Mouse (Mus musculus) urinary bladder, postnatal 36 days (tissue): ENCODE data around the gene Kctd21.

Experiments
- DNase-seq, 2 experiments: peaks; one replicate each; pipeline ENCODE4 v3.0.0; 2022; ENCODE audit warnings: low spot score in 2 of 2, mixed read lengths in 1 of 2

Gene Kctd21

DNA sequence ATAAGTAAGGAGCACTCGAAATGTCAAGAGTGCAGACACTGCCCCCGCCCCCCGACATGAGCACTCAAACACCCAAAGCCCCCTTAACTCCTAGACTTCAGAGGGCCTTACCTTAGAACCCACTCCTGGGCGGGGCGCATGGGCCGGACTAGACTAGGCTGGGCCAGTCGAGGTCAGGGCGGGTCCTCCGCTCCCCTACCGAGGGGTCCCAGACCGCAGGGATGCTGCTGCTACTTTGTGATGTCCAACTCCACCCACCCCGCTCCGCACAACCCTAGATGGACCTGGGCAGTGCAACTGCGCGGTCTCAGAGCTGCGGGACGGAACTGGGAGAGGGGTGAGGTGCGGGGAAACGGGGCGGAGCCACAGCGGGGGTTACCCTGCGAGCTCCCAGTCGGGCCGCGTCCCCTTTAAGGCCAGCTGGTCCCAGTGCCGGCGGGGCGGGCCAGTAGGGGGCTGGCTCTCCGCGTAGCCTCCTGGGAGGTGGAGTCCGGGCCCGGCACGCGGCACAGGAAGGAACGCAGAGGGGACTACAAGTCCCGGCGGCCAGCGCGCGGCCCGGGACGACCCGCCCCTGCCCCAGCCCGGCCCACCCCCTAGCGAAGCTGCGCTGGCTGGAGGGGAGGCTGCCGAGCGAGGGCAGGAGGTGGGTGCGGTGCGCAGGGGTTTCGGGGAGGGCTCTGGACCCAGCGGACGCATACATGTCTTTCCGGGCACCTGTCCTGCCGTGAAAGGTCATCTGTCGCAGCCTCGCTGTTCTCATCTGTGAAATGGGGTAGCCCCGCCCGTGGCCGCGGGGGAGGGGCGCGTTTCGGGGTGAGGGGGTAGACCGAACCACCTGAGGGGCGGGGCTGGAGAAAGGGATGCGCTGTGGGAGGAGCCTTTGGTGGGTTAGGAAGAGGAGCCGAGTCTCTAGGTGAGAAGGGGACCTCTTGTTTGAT is at the start of gene Kctd21, which contains the start of gene Usp35:
Gene Kctd21, plus strand, starts transcription at position 602 of the 941 bp plus-strand sequence.
Gene Usp35, minus strand, starts transcription at position 295 of the 941 bp plus-strand sequence.
- peak; percentile 88 to 94 for DNase-seq

DNA sequence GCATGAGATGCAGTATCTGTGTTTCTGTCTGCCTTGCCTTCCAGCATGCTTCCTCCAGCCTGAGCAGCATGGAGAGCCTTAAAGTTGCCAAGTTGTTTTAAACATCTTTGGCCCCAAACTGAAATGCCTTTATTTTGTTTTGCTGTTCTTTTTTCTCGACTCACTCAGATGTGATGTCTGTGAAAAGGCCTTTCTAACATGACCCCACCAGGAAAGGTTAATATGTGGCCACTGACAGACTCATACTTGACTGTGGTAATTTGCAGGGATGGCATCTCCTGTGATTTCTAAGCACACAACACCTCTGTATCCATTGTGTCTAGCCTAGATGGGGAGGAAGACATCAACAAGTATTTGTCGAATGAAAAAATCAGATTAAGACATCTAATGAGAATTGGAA is 35.1 kb upstream of the Kctd21 start:
- DNase-seq, result no peak

DNA sequence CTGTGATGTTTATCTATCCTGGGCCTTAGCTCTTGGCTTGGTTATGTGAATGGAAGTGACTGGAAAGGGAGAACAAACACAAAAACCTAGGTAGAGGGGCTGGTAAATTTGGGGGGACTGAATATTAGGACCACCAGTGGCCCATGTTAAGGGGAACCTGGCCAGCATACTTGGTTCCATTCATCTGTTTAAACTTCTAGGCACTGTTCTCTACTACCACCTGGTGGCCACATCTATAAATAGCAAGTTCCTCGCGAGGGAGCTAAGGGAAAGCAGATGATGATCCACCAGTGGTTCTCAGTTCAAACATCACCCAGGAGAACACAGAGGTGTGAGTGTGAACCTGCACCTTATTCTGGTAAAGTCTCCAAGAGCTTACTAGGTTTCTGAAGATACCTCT is 34.7 kb upstream of the Kctd21 start:
- peak; percentile 37 to 48 for DNase-seq

DNA sequence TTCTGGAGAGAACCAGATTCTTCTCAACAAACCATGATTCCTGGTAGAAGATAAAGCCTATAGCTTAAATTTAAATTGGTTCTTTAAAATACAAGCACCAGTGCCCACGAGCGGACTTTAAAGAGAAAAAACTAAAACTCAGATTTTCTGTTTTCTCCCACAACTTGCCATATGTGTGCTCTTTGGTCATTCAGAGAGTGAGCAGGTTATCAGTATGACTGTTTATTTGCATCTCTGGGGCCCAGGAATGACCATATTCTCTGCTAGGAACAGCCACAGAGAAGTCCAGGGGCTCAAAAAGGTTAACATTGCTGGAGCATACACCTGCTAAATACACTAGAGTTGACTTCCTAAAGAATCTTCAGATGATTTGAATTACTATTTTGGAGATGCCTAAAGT is 33.8 kb upstream of the Kctd21 start:
- DNase-seq, result no peak

DNA sequence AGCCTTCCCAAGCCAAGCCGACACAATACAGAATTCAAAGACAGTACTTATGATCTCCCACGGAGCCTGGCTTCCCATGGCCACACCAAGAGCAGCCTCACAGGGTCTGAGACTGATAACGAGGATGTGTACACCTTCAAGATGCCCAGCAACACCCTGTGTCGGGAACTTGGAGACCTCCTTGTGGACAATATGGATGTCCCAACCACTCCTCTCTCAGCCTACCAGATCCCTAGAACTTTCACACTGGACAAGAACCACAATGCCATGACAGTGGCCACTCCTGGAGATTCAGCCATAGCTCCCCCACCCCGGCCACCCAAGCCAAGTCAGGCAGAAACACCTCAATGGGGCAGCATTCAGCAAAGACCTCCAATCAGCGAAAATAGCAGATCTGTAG is 33.2 kb upstream of the Kctd21 start:
- DNase-seq, result no peak

DNA sequence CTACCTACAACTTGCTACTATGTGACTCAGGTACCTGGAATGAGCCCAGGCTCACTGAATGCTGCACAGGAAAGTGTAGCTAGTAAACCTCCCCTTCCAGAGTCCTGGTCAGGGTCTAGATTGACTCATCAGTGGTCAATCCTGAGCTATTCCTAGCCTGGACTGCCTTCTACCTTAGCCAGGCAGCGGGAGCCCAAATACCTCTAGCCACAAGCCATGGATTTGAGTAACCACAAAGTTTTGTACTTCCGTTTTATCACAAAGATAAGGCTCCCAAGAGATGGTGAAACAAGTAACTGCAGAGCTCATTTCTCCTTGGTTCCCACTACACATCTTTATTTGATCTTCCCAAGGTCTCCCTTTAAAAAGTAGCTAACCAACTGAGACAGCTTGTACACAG is 31.2 kb upstream of the Kctd21 start:
- no peak for DNase-seq

DNA sequence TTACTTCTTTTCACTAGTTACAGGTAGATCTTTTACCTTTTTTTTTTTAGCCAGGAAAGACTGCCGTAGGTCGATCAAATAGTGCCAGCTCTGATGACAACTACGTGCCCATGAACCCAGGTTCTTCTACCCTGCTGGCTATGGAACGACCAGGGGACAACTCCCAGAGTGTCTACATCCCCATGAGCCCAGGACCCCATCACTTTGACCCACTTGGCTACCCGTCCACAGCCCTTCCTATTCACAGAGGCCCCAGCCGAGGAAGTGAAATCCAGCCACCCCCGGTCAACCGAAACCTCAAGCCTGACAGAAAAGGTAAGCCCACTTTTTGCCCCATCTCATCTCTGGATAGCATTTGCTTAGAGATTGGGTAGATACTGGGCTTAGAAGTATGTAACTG is 30.8 kb upstream of the Kctd21 start:
- DNase-seq, result no peak

DNA sequence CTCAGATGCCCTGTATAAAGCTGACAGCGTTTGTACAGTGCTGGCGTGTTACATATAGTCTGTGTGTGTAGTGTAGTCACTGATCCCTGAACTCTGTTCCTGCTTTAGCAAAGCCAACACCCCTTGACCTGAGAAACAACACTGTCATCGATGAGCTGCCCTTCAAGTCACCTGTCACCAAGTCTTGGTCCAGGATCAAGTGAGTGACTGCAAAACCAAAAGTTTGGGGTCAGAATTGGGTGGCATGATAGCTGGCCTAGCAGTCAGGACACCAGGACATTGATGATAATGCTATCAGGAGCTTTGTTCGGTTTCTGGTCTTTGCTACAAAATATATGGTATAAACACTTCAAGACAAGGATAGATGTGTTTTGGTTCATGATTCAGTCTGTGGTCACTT is 29.9 kb upstream of the Kctd21 start:
- no peak for DNase-seq

DNA sequence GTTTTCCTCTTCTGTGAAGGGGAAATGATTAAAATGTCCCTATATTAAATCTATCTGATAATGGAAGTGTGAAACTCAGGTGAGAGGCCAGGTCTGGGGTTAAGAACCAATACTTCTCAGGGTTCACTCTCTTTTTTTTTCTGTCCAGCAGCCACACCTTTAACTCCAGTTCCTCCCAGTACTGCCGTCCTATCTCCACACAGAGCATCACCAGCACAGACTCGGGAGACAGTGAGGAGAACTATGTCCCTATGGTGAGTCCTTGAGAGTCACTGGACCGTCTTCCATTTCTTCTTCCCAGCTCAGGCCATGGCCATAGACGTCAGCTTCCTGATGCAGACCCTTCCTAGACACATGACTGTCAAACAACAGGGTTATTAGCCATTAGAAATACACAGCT is 29.3 kb upstream of the Kctd21 start:
- DNase-seq, result no peak

DNA sequence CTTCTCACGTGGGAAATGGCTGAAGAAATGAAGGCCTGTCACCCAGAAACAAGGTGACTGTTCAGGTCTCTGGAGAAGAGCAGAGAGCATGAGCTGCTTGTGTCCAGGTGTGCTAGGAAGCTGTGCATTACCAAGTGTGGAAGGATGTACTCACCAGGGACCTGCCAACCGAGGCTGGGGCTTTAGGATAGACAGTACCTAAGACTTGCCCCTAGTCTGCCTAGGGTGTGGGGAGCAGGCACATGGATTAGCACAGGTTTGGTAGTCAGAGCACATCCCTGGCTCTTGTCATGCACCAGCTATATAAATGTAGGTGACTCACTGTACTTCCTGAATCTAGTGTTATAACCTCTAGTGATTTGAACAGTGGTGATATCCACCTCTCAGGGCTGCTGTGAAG is 28.5 kb upstream of the Kctd21 start:
- no peak for DNase-seq

DNA sequence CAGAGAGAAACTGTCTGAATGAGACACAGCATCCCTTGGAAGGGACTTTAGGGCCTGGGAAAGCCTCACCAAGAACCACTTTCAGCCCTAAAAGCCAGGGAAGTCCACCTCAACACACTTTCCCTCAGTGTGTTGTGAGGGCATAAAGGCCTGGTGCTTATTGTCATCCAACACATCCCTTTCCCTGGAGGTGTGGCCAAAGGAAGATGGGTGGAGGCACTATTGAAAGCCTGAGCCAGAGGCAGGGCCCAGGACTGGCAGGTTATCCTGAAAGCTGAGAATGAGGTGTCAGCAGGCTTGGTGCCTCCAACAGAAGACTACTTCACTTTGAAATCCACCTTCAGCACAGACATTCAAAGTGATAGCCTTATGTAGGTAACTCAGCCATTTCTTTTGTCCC is 27.7 kb upstream of the Kctd21 start:
- DNase-seq, result no peak

DNA sequence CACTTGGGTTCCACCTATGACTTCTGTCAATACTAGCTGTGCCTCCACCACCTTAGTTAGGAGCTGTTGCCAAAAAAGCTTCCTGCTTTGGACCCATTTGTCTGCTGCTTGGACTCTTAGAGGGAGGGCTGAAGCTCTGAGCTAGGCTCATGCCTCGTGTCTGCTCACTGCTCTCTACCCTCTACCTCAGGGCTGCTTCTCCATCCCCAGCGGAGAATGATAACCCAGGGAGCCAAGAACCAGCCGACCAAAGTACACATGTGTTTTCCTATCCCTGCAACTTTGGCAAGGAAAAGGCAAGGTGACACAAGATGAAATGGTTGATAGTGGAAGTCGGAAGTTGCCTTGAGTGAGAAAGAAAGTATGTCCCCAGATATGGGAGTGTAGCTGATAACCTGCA is 26.9 kb upstream of the Kctd21 start:
- no peak for DNase-seq

DNA sequence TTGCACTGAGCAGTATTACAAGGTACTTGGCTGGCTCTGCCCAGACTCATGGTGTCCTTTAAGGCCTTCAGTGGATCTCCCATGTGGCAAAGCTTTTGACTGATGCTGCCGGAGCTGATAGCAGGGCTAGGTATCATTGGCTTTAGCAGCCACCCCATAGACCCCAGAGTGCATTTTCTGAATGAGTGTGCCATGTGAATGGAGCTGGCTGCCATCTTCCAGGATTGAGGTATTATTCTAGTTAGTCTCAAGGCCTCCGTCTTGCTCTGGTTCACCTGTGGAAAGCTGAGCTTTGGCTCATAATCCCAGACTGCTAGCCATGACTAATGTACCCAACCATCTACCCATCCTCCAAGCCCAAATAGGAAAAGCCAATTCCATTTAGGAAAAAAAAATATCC is 25.3 kb upstream of the Kctd21 start:
- DNase-seq, result no peak

DNA sequence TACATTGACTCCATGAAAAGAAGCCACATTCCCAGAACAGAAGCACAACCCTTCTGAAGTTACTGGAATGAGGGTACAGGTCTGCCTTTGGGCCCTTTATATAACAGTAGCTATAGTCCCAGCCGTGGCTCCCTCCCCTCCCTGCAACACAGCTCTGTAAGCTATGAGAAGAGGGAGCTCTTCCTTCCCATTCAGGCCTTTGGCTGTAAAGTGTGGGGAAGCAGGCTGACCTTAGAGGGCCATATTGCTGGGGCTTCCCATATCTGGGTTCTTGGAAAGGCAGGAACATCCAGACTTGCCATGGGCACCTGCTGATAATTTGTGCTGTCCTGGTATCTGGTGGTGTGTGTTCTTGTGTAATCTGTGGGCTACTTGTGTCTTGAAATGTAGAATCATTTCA is 24.6 kb upstream of the Kctd21 start:
- no peak for DNase-seq

DNA sequence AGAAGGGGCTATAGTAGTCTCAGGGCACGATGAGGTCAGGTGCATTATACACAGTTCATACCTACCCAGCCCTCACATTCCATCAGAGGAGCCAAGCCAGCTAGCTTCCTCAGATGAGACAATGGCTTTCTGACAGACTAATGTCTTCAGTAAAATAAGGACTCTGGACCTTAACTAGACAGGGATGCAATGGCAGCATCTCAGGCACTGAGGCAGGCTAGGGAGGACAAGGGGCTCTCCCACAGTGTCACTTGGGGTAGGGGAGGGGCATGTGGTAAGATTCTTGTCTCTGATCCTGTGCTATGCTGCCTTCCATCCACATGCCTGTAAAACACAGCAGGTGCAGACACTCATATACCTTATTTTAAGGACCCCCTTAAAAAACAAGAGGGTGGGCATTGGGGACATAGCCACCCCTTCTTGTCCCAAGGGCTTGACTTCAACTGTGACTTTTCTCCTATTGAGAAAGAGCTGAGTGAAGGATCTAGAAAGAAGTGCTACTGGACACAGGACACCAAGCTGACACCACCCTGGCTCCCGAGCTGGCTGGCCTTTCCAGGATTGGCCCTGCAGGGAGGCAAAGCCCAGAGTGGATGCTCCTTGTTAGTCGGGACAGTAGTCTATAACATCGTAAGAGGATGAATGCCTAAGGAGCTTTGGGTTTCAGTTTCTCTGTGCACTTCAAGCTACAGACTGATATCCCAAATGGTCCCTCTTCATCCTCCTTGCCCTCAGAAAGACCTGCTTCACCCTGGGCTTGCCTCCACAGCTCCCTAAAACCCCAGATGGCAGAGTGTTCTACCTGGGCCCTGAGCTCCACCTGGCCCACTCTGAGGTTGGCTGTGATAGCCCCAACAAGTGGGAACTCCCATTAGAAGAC is 22.4 kb upstream of the Kctd21 start:
- no peak for DNase-seq

DNA sequence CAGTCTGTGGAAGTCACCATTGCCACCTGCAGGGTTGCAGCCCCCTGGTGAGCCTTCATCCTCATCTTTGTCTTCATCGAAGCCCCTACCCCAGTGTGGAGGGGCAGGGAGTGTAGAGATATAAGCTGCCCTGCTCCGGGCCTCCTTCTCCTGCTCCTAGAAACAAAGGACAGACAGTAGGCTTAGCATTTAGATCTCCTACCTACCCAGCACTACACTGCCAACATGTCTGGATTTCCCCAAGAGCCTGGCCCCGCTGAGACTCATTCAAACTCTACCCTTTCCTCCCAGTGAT is 21.8 kb upstream of the Kctd21 start:
- no peak for DNase-seq

DNA sequence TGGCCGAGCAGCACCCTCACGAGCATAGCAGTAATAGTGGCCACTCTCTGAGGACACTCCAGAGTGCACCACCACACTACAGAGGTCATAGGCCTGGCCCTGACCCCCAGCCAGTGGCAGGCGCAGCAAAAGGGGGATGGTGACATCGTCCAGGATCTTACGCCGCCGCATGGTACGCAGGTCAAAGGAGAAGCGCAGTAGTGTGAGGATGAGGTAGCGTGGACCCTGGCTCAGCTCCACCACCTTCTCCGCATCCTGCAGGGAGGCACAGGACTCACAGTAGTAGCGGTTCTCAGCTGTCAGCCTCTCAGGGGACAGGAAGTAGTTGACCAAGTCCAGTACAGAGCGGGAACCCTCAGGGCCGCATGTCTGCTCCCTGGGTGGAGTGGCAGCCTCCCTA is 20.5 kb upstream of the Kctd21 start:
- no peak for DNase-seq

DNA sequence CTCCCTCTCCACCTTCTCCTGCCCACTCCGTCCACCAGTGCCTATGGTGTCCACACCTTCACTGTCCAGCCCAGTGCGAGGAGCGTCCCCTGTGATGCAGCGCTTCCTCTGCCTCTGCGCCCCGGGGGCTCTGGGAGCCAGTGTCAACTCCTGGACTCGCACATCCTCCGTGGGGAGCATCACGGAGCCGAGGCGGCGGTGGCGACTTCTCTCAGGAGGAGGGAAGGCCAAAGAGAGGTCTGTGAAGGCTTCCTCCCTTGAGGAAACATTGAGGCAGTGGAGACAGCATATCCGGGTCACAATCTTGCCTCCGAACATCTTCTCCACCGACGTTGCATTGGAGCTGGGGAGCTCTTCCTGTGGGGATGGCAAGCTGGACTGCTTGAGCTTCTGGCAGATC is 19.9 kb upstream of the Kctd21 start:
- no peak for DNase-seq

DNA sequence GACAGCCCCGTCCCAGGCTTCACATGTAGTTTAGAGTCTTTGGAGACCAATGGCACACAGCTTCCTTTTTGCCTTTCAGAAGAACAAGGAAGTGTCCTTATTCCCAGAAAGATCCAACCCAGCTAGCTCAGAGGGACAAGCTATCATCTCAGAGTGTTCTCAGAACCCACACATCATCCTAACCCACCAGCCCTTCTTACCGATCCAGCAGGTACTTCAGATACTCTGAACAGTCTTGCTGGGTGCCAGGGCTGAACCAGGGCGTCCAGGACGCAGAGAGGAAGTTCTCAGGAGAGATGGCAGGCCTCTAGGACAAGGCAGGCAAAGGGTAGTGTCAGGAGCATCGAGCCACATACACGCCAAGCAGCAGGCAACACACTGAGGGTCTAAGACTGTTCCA is 19.3 kb upstream of the Kctd21 start:
- DNase-seq, result no peak

DNA sequence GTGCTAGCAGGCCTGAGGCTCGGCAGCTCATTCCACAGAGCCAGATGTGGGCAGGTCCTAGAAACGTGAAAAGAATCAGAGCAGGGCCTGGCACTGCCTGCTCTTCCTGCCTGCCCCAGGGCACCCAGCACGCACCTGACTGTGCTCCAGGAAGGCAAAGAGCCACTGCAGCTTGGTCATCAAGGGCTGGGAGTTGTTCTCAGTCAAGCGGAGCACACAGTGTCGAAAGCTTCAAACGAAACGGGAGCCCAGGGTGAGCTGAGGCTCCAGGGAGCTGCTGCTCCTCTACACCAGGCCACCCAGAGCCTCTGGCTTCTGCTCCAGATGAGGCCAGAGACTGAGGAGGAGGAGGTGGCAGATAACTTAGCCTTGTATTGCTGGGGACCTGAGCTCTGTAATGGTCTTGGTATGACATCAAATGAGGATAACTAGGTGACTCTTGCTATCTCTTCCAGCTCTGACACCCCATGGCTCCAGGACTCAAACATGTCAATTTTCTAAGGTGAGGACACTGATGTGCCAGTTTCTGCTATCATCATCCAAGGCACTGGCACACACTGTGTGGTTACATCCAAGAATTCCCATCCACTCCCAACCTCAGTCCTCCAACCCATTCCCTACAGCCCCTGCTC is 18.6 kb upstream of the Kctd21 start:
- no peak for DNase-seq

DNA sequence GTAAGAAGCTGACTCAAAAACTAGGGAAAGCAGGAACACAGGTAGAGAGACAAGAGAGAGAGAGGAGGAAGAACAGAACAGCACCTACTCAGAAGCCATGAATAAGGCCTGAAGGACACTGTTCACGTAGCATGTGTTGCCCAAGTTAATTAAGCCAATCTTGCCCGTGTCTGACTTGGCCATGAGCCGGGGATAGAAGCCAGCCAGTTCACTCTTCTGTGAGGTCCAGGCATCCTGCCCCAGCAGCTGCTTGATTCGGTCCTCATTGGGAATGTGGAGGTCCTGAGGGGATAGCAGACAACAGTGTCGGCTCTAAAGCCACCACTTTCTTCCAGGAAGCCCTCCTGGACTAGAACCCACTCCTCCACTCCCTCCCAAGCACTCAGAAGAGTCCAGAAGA is 17.5 kb upstream of the Kctd21 start:
- no peak for DNase-seq

DNA sequence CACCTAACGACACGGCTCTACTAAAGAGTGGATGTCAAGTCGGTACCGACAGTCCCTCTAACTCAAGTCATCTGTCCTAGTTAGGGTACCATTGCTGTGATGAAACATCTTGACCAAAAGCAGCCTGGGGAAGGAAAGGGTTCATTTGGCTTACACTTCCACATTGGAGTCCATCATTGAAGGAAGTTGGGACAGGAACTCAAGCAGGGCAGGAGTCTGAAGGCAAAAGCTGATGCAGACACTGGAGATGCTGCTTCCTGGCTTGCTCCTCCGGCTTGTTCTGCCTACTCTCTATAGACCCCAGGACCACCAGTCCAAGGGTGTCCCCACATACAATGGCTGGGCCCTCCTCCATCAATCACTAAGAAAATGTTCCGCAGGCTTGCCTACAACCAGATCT is 16.5 kb upstream of the Kctd21 start:
- DNase-seq, result no peak

DNA sequence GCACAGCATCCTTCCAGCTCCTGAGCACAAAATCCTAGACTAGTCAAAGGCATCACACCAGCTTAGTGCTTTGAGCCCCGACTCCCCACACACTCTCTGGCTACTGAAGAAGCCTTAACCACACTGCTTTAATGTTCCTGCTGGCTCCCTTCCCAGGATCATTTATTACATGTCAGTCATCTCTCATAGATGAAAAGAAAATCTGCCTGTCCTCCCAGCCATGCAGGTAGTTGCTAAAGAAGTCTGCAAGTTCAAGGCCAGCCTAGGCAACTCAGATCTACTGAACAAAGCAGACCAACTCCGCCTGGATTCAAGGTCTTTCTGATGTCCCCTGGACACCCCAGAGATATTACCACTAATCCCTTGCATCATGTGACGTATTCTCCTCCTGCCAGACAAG is 14.4 kb upstream of the Kctd21 start:
- no peak for DNase-seq
